Mouse (Mus musculus) embryonic facial prominence, embryonic 10.5 days (tissue): ENCODE measurements around the gene Gm20518. TPM values are rescaled to one million over a fixed set of nuclear protein-coding genes. Genes with fewer than 3 reads are reported as not detected.

Source experiments
- DNase-seq: peaks from one replicate; pipeline ENCODE4 v3.0.0-alpha.2; 2017; ENCODE audit warnings: low spot score
- H3K27ac ChIP-seq: fragments of 300-500 bp; sonication (generic); replicated peaks from 2 replicates; pipeline ENCODE4 v1.5.1; 2016; ENCODE audit warnings: mild to moderate bottlenecking
- H3K27me3 ChIP-seq: fragments of 300-500 bp; sonication (generic); replicated peaks from 2 replicates; pipeline ENCODE4 v1.6.1; 2016; ENCODE audit warnings: low read depth, mild to moderate bottlenecking; ENCODE audit not compliant: poor library complexity, severe bottlenecking
- H3K36me3 ChIP-seq: fragments of 300-500 bp; sonication (generic); replicated peaks from 2 replicates; pipeline ENCODE4 v1.6.1; 2016; ENCODE audit warnings: mild to moderate bottlenecking, moderate library complexity
- H3K4me1 ChIP-seq: fragments of 300-500 bp; sonication (generic); 2 replicates; pipeline ENCODE4 v1.6.1; 2016
- H3K4me3 ChIP-seq: fragments of 300-500 bp; sonication (generic); 2 replicates; pipeline ENCODE4 v1.5.1; 2016; ENCODE audit warnings: mild to moderate bottlenecking, moderate library complexity
- H3K9me3 ChIP-seq: fragments of 300-500 bp; sonication (generic); 2 replicates; pipeline ENCODE4 v1.6.1; 2016; ENCODE audit warnings: mild to moderate bottlenecking
- WGBS: fragments of 180-500 bp; shearing (Covaris S2); methylation state at CpG from one replicate; pipeline ENCODE4 v1.1.7; 2016; 5-methylcytosine and 5-hydroxymethylcytosine counted together
- polyA plus RNA-seq: library from polyadenylated mRNA; unstranded; fragments of >200 nt; fragmentation: Nextera tagmentation; extraction: Ambion mirVana; gene quantifications from 2 replicates; pipeline ENCODE4 v1.2.1, GENCODE M21; 2016

Gene Gm20518
- polyA plus RNA-seq, 1 experiment from 2014 or later = 0.42 TPM

DNA sequence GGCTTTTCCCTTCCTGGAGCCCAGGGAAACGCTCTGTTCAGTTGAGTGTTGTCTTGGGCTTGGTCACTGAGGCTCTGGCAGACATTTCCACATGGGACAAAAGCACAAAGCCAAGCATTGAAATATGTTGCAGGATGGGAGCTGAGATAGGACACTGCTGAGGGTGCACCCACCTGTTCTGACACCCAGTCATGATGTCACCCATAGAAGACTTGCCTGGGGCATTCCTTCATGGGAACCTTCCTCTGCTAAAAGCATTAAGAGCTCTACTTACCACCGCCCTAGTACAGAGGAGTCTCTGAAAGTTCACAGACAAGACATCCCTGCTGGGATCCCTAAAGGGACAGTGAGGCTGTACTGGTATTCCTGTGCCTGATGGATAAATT is 1.1 kb downstream of the Gm20518 start:
- no peak for DNase-seq
- peak overlapping the region; percentile 98 for H3K4me3 ChIP-seq
- peaks cover 26% of the 10 kb centered on the region for H3K4me1 ChIP-seq
- 58% methylated on average over 2 of the region's 2 CpGs for WGBS
- H3K36me3 ChIP-seq = peaks cover 20% of the 10 kb centered on the region
- no peaks in the 10 kb centered on the region for H3K9me3 ChIP-seq
- H3K27ac ChIP-seq = peak overlapping the region; percentile 98
- no peaks in the 10 kb centered on the region for H3K27me3 ChIP-seq

- Histone ChIP-seq H3K27me3 (no peaks in the 10 kb centered on the region), H3K4me3 (peak overlapping the region; percentile 98), H3K27ac (peak overlapping the region; percentile 98; the same call in 1 of the 2 replicates), H3K9me3 (no peaks in the 10 kb centered on the region), H3K4me1 (peaks cover 26% of the 10 kb centered on the region), H3K36me3 (peaks cover 25% of the 10 kb centered on the region)
- 85% methylated on average over 6 of the region's 6 CpGs for WGBS
- no peak for DNase-seq
Measured at GRCm38 (mm10) chr16:17889689-17890341, 1.7 kb downstream of the Gm20518 start.

GRCm38 (mm10) chr16:17884116-17884515 is 7.4 kb downstream of the Gm20518 start:
- WGBS = 88% methylated on average over 6 of the region's 6 CpGs
- H3K27me3 ChIP-seq = no peaks in the 10 kb centered on the region
- H3K27ac ChIP-seq = no peak overlapping the region
- H3K4me3 ChIP-seq = no peak overlapping the region
- H3K36me3 ChIP-seq = peaks cover 67% of the 10 kb centered on the region
- no peak for DNase-seq
- H3K9me3 ChIP-seq = no peaks in the 10 kb centered on the region
- H3K4me1 ChIP-seq = peaks cover 6% of the 10 kb centered on the region

DNA sequence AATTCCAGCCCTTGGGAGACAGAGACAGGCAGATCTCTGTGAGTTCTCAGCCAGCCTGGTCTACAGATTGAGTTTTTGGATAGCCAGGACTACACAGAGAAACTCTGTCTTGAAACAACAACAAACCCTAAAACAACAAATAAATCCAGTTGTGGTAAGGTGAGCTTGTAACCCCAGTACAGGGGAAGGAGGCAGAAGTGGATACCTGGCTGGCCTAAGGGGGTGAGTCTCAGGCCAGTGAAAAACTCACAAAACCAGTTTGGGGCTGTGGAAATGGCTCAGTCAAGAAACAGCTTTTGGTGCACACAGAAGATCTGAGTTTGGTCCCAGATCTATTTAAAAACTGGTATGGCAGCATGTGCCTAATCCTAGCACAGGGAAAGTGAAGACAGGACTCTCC is 9.3 kb downstream of the Gm20518 start:
- Histone ChIP-seq H3K4me1 (peaks cover 6% of the 10 kb centered on the region), H3K4me3 (no peak overlapping the region), H3K27ac (no peak overlapping the region), H3K36me3 (peaks cover 86% of the 10 kb centered on the region), H3K27me3 (no peaks in the 10 kb centered on the region), H3K9me3 (no peaks in the 10 kb centered on the region)
- DNase-seq = no peak

GRCm38 (mm10) chr16:17879571-17879970 is 11.9 kb downstream of the Gm20518 start:
- DNase-seq = no peak
- Histone ChIP-seq H3K4me1 (peaks cover 6% of the 10 kb centered on the region), H3K4me3 (no peak overlapping the region), H3K36me3 (peaks cover 80% of the 10 kb centered on the region), H3K27me3 (no peaks in the 10 kb centered on the region), H3K27ac (no peak overlapping the region), H3K9me3 (no peaks in the 10 kb centered on the region)
- 94% methylated on average over 4 of the region's 4 CpGs for WGBS

- DNase-seq = no peak
- no peak overlapping the region for H3K27ac ChIP-seq
- no peaks in the 10 kb centered on the region for H3K27me3 ChIP-seq
- H3K9me3 ChIP-seq = no peaks in the 10 kb centered on the region
- 92% methylated on average over 1 of the region's 1 CpGs for WGBS
- peaks cover 71% of the 10 kb centered on the region for H3K36me3 ChIP-seq
- H3K4me1 ChIP-seq = 0 out of 2 replicates have a peak, but pooled peaks cover 5% of the 10 kb centered on the region
- no peak overlapping the region for H3K4me3 ChIP-seq
Measured at GRCm38 (mm10) chr16:17876096-17876495, 15.4 kb downstream of the Gm20518 start.

DNA sequence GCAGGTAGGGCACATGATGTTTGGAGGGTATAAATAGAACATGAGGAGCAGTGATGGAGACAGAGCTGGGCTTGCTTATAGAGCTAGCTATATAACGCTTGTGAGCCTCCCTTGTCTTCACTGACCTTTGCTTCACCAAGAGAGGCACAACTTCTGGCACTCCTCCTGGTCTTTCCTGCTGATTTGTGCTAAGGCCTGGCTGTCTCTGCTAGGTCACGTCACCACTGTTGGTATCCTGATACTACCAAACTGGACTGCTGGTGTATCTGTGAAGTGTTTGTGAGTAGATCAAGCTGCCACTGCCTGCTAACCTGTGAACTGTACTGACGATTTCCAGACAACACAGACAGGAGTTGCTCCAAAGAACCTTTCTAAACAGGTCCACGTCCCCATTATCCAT is 16.3 kb downstream of the Gm20518 start:
- Histone ChIP-seq H3K36me3 (peaks cover 77% of the 10 kb centered on the region), H3K27me3 (no peaks in the 10 kb centered on the region), H3K27ac (no peak overlapping the region), H3K4me1 (0 out of 2 replicates have a peak, but pooled peaks cover 5% of the 10 kb centered on the region), H3K9me3 (no peaks in the 10 kb centered on the region), H3K4me3 (no peak overlapping the region)
- DNase-seq = no peak
- 85% methylated on average over 4 of the region's 4 CpGs for WGBS

DNA sequence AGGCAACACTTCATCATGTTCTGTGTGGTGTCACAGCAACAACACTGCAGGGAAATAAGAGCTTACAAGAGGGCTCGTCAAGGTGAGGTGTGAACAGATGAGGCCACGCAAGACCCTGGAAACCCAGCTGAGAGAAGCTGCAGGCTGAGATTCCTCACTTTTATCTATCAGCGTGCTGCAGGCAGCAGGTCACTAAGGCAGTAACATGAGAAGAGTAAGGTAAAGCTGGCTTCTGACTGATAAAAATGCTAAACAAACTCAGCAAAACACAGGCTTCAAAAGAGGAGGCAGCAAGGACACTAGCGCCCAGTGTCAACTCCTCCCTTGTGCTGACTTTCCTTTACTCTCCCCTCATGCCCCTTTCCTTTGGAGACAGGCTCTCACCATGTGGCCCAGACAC is 18.5 kb downstream of the Gm20518 start:
- WGBS = 64% methylated on average over 4 of the region's 4 CpGs

DNA sequence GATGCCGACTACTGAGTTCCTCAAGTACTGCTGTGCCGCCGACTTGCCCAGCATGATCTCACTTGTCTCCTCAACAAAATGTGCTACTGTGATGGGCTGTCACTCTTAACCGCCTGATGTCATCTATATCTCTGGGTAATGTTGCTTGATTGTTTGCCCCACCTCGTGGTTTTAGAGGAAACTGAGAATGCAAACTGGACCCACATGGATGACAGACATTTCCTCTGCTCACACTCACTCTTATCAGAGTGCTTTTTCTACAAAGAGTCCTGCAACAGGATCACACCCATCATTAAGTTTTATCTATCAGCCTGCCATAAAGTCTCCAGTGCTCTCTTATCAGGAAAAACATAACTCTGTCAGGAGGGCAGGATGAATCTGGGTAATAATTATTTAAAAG is 20.2 kb downstream of the Gm20518 start:
- H3K4me1 ChIP-seq = 0 out of 2 replicates have a peak, but pooled peaks cover 5% of the 10 kb centered on the region
- H3K27ac ChIP-seq = no peak overlapping the region
- H3K4me3 ChIP-seq = no peak overlapping the region
- H3K9me3 ChIP-seq = no peaks in the 10 kb centered on the region
- peaks cover 73% of the 10 kb centered on the region for H3K36me3 ChIP-seq
- no peaks in the 10 kb centered on the region for H3K27me3 ChIP-seq
- 90% methylated on average over 5 of the region's 5 CpGs for WGBS
- DNase-seq = no peak

More for the DNA sequence above, 18.5 kb downstream of the Gm20518 start:
- H3K36me3 ChIP-seq = peaks cover 77% of the 10 kb centered on the region
- no peak for DNase-seq
- H3K9me3 ChIP-seq = no peaks in the 10 kb centered on the region
- H3K27ac ChIP-seq = no peak overlapping the region
- H3K27me3 ChIP-seq = no peaks in the 10 kb centered on the region
- 0 out of 2 replicates have a peak, but pooled peaks cover 5% of the 10 kb centered on the region for H3K4me1 ChIP-seq
- no peak overlapping the region for H3K4me3 ChIP-seq

DNA sequence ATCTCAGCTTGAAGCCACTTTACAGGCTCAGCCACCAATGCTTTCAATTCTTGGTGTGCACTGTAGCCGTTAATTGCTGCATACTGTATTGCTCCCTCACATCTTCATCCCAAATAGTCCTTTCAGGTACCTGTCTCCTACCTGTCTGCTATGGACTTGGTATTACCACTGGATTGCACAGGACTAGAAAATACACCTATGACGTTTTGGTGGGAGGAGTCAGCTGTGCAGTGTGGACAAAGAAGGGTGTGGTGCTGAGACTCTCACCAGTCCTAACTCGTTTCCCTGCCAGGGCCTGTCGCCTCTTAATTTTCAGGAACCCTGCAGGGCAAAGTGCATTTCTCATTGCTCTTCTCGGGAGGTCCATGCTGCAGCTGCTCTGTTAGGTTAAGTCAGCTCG is 25.7 kb downstream of the Gm20518 start:
- H3K4me1 ChIP-seq = no peaks in the 10 kb centered on the region
- H3K27me3 ChIP-seq = no peaks in the 10 kb centered on the region
- no peaks in the 10 kb centered on the region for H3K9me3 ChIP-seq
- 77% methylated on average over 6 of the region's 6 CpGs for whole genome bisulfite sequencing
- H3K4me3 ChIP-seq = no peak overlapping the region
- DNase-seq = no peak
- H3K27ac ChIP-seq = no peak overlapping the region
- H3K36me3 ChIP-seq = peaks cover 83% of the 10 kb centered on the region

DNA sequence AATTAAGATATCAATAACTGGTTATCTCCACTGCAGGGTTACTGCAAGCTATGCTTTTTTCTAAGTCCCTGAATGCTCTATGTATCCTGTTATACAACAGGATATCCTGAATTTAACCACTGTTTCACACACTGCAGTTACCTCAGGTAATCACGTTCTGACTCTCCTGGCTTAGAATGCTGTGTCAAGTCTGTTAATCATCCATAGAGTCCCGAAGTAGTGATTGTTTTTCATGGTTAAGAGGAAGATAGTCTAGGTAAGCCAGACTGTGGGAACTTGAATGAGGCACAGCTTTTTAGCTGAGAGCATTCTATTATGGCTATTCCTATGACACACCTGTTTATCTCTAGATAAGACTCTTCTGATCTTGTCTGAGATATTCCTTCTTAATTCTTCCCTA is 26.2 kb downstream of the Gm20518 start:
- no peak overlapping the region for H3K27ac ChIP-seq
- no peak for DNase-seq
- H3K36me3 ChIP-seq = peaks cover 83% of the 10 kb centered on the region
- no peaks in the 10 kb centered on the region for H3K9me3 ChIP-seq
- H3K4me1 ChIP-seq = no peaks in the 10 kb centered on the region
- no peaks in the 10 kb centered on the region for H3K27me3 ChIP-seq
- WGBS = 89% methylated on average over 2 of the region's 2 CpGs
- no peak overlapping the region for H3K4me3 ChIP-seq

GRCm38 (mm10) chr16:17858592-17858991 is 32.9 kb downstream of the Gm20518 start:
- Histone ChIP-seq H3K4me1 (no peaks in the 10 kb centered on the region), H3K9me3 (no peaks in the 10 kb centered on the region), H3K27me3 (no peaks in the 10 kb centered on the region), H3K36me3 (peaks cover 91% of the 10 kb centered on the region), H3K27ac (no peak overlapping the region), H3K4me3 (no peak overlapping the region)
- peak; percentile 40 for DNase-seq

- H3K36me3 ChIP-seq = peaks cover 96% of the 10 kb centered on the region
- 92% methylated on average over 7 of the region's 7 CpGs for WGBS
- no peak for DNase-seq
Measured at GRCm38 (mm10) chr16:17857157-17857556, 34.3 kb downstream of the Gm20518 start.

More at GRCm38 (mm10) chr16:17857157-17857556, 34.3 kb downstream of the Gm20518 start:
- Histone ChIP-seq H3K27me3 (no peaks in the 10 kb centered on the region), H3K4me1 (no peaks in the 10 kb centered on the region), H3K4me3 (no peak overlapping the region), H3K9me3 (no peaks in the 10 kb centered on the region), H3K27ac (no peak overlapping the region)
